Mouse (Mus musculus): ENCODE results near the gene Samd4. TPM values are rescaled to one million over a fixed set of nuclear protein-coding genes. Genes with fewer than 3 reads are reported as not detected.

Gene Samd4
- 0.13 to 1.3 TPM (median 0.78 TPM) in 4 replicates for total RNA-seq (2023)

DNA sequence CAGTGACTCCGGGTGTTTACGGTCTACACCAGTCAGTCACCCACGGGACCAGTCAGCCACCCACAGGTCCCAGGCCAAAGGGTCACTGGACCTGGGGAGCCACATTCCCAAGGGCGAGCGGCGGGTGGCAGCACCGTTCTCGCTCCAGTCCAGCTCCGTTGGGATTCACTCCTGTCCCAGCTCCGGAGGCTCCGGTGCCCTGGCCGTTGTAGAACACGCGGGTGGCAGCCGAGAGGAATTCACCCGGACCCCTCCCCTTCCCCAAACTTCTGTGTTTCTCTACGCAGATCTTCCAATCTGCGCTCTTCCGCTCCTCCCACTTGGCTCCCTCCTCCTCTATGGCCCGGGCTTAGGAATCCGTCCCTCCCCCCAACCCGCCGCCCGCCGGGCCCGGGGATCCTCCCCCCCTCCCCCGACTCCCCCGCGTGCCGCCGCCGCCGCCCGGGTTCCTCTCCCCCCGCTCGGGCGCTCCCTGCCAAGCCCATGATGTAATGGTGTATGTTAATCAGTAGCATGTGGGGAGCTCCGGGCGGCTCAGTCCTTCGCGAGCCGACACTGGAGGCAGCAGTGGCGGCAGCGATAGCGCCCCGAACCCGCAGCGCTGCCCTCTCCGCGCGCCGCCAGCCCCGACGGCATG lies at the start of gene Samd4:
Samd4 (plus strand) TSS at position 424 of the 637 bp plus-strand sequence.

Other genes starting within 250 kb of the Samd4 start
- gene Cdkn3, start 122.3 kb upstream of the Samd4 start, total RNA-seq (2023), result 0.30 to 2.7 TPM (median 1.2 TPM) in 4 replicates
- 22.6 to 28.5 TPM (median 25.8 TPM) in 4 replicates for gene Cnih1, start 94.4 kb upstream of the Samd4 start, total RNA-seq (2023)
- 140 to 146 TPM (median 142 TPM) in 4 replicates for gene Gmfb, start 60.6 kb upstream of the Samd4 start, total RNA-seq (2023)
- gene Cgrrf1, start 50.7 kb upstream of the Samd4 start, total RNA-seq (2023), result 25.5 to 28.8 TPM (median 26.1 TPM) in 4 replicates

Measured in B cell, adult 62 days (primary cell).